Mouse (Mus musculus) cortical plate, adult 2 months (tissue): Measurements from ENCODE around the gene Slc43a3.

Experiments used
- CTCF ChIP-seq: fragments of 200-500 bp; IDR thresholded peaks from 2 replicates; pipeline ENCODE4 v1.5.1; 2011; ENCODE audit warnings: mild to moderate bottlenecking, control low read depth, low read length; ENCODE audit not compliant: insufficient read depth; ENCODE audit errors: extremely low read depth
- POLR2A ChIP-seq: fragments of 200-500 bp; IDR thresholded peaks from 2 replicates; pipeline ENCODE4 v1.6.1; 2011; ENCODE audit warnings: mild to moderate bottlenecking, low read length, control low read depth; ENCODE audit not compliant: insufficient read depth; ENCODE audit errors: extremely low read depth

GRCm38 (mm10) chr2:84941795-84942194 is 5.4 kb downstream of the Slc43a3 start:
- TF ChIP-seq POLR2A (no peak), CTCF (no peak)
